ENCODE assay signal across 7 mouse cellular contexts in the genomic region with DNA sequence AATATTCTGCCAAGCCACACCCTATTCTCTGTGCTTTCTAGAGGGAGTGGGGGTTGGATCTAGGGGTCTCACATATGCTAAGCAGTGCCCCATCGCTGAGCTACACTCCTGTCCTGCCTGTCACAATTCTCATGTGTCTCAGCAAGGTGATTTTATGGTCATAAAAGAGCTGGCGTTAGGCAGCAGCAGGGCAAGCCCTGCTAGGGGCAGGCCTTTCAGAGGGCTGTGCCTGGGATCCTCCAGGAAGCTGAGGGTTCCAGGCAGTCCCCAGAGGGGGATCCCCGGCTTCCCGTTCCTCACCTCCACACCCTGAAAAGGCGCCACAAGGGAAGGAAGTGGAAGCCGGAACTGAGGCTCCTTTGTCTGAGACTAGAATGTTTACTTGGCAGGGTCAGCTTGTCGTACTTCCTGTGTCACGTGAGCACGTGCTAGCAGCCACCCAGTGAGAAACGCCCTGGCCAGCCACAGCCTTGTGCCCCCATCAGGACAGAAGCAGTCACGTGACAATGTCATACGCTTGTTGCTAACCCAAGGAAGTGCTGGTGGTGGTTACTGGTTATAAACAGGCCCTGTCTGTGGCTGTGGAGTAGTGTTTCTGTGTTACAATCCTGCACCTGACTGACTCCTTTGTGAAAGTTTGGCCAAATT.
DNase-seq lines count a peak whose midpoint lies in the region; ATAC-seq lines count a peak whose summit lies in the region.

No protein-coding gene starts in this region.

- H3K4me1 ChIP-seq in heart, embryonic 11.5 days (ENCODE audit: control insufficient read depth, insufficient read depth, low read length), result no peaks in the 10 kb centered on the region
- H3K4me1 ChIP-seq in kidney, embryonic 14.5 days (ENCODE audit: control insufficient read depth, insufficient read depth, low read length), result peaks cover 9% of the 10 kb centered on the region; the same call in 1 of the 2 replicates

- WGBS in heart, embryonic 11.5 days (ENCODE audit: insufficient replicate concordance), result 20% methylated on average over 12 of the region's 12 CpGs
- 22% methylated on average over 12 of the region's 12 CpGs for WGBS in kidney, embryonic 14.5 days

- peak overlapping the region; percentile 54; the same call in 1 of the 2 replicates for H3K9ac ChIP-seq in heart, embryonic 11.5 days (ENCODE audit: low read depth, low read length)
- peak overlapping the region; percentile 28; the same call in 1 of the 2 replicates for H3K9ac ChIP-seq in kidney, embryonic 14.5 days (ENCODE audit: low read depth, low read length)

- no peaks in the 10 kb centered on the region for H3K9me3 ChIP-seq in heart, embryonic 11.5 days (replicated peaks; ENCODE audit: control insufficient read depth, low read length)
- peaks cover 3% of the 10 kb centered on the region; the same call in 1 of the 2 replicates for H3K9me3 ChIP-seq in kidney, embryonic 14.5 days (ENCODE audit: control insufficient read depth, low read length)

- H3K4me2 ChIP-seq in heart, embryonic 11.5 days, result peak overlapping the region; percentile 57
- H3K4me2 ChIP-seq in kidney, embryonic 14.5 days (replicated peaks; ENCODE audit: low read depth, low read length), result peak overlapping the region; percentile 36

- ATAC-seq in heart, embryonic 11.5 days (replicated peaks; ENCODE audit: insufficient number of reproducible peaks, low FRiP score, low TSS enrichment), result peak; percentile 87
- ATAC-seq in kidney, embryonic 14.5 days (ENCODE audit: low FRiP score, low TSS enrichment), result peak; percentile 85

- DNase-seq in Muller cell, postnatal 12 days (ENCODE audit: inconsistent ontology term), result peak; percentile 62
- DNase-seq in embryo, embryonic 11 days, result peak; percentile 80
- peak; percentile 77 for DNase-seq in lung, postnatal 14 days
- DNase-seq in skeletal muscle tissue, adult 2 months (ENCODE audit: low read depth, low spot score), result peak; percentile 76
- no peak for DNase-seq in layer of hippocampus, postnatal 25 days (ENCODE audit: extremely low spot score in 1 of 2, low spot score in 1 of 2)

- H3K36me3 ChIP-seq in heart, embryonic 11.5 days (ENCODE audit: control insufficient read depth, insufficient read depth, low read length), result no peaks in the 10 kb centered on the region
- no peaks in the 10 kb centered on the region for H3K36me3 ChIP-seq in kidney, embryonic 14.5 days (ENCODE audit: control insufficient read depth, insufficient read depth, low read length)

- peaks cover 18% of the 10 kb centered on the region for H3K27me3 ChIP-seq in heart, embryonic 11.5 days (ENCODE audit: control insufficient read depth, insufficient read depth, low read length)
- H3K27me3 ChIP-seq in kidney, embryonic 14.5 days (ENCODE audit: control insufficient read depth, insufficient read depth, low read length), result peaks cover 20% of the 10 kb centered on the region; the same call in 1 of the 2 replicates

- 0 out of 2 replicates have a peak overlapping the region, but pooled peaks have one; percentile 2 for H3K4me3 ChIP-seq in heart, embryonic 11.5 days (ENCODE audit: low read depth, low read length)
- H3K4me3 ChIP-seq in kidney, embryonic 14.5 days (ENCODE audit: low read length), result 0 out of 2 replicates have a peak overlapping the region, but pooled peaks have one; percentile 4

- H3K27ac ChIP-seq in heart, embryonic 11.5 days (ENCODE audit: low read depth, low read length), result peak overlapping the region; percentile 38; the same call in 1 of the 2 replicates
- no peak overlapping the region for H3K27ac ChIP-seq in kidney, embryonic 14.5 days (ENCODE audit: low read depth, low read length)

Comparison
In these comparisons a context has a peak if more than half of its experiments do, and no peak if none do; other contexts are left out.
1. DNase-seq: peak in Muller cell, postnatal 12 days (single experiment), embryo, embryonic 11 days (single experiment), lung, postnatal 14 days (single experiment) and skeletal muscle tissue, adult 2 months (single experiment); none in layer of hippocampus, postnatal 25 days (0 of 2).